30 mouse cellular contexts compared by ENCODE assay signal in the genomic region with DNA sequence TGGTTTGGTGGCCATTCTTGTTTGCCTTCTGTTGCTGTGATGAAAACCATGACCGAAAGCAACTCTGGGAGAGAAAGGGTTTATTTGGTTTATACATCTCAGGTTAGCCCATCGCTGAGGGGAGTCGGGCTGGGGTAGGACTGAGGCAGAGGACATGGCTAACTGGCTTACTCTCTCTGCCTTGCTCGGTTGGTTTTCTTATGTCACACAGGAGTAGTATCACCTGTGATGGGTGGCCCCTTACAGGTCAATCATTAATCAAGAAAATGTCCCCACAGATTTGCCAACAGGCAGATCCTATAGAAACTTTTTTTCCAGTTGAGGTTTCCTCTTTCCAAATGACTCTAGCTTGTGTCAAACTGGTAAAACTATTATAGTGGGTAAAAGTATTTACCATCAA.
"Had no signal": no experiment of that assay in that cellular context is flagged by ENCODE, and none has a peak within 500 bp of the region (broad histone marks: within the 10 kb centered on the region; RNA-seq: fewer than 3 reads in every experiment).

No protein-coding gene starts in this region.

- H3K27ac ChIP-seq: left cerebral cortex, adult 2 months; limb, embryonic 10.5 days; limb, embryonic 12.5 days; limb, embryonic 13.5 days; liver, embryonic 14.5 days; lung, embryonic 15.5 days; macrophage; midbrain, embryonic 10.5 days; midbrain, embryonic 12.5 days; midbrain, embryonic 13.5 days; midbrain, embryonic 15.5 days had no signal

- H3K4me2 ChIP-seq: limb, embryonic 12.5 days; limb, embryonic 13.5 days; limb, embryonic 15.5 days; liver, embryonic 11.5 days; liver, embryonic 15.5 days; lung, embryonic 14.5 days; lung, embryonic 15.5 days; midbrain, embryonic 11.5 days; midbrain, embryonic 12.5 days; midbrain, embryonic 13.5 days; midbrain, embryonic 15.5 days had no signal

- ATAC-seq: liver, postnatal 0 days; lung, postnatal 0 days; midbrain, embryonic 13.5 days; midbrain, embryonic 15.5 days; midbrain, embryonic 16.5 days had no signal

- H3K27me3 ChIP-seq: limb, embryonic 12.5 days; limb, embryonic 13.5 days; limb, embryonic 15.5 days; liver, embryonic 15.5 days; lung, embryonic 15.5 days; megakaryocyte, embryonic 14.5 days; midbrain, embryonic 12.5 days; midbrain, embryonic 13.5 days; midbrain, embryonic 15.5 days had no signal

- H3K9me3 ChIP-seq: limb, embryonic 10.5 days; limb, embryonic 12.5 days; limb, embryonic 13.5 days; limb, embryonic 15.5 days; liver, embryonic 15.5 days; lung, embryonic 15.5 days; midbrain, embryonic 10.5 days; midbrain, embryonic 12.5 days; midbrain, embryonic 13.5 days; midbrain, embryonic 15.5 days had no signal

- H3K4me3 ChIP-seq: left cerebral cortex, adult 2 months; limb, embryonic 10.5 days; limb, embryonic 12.5 days; limb, embryonic 13.5 days; limb, embryonic 15.5 days; liver, embryonic 15.5 days; lung, embryonic 15.5 days; megakaryocyte, embryonic 14.5 days; midbrain, embryonic 10.5 days; midbrain, embryonic 12.5 days; midbrain, embryonic 13.5 days; midbrain, embryonic 15.5 days; myocyte had no signal

- H3K9ac ChIP-seq: limb, embryonic 12.5 days; limb, embryonic 13.5 days; limb, embryonic 15.5 days; liver, embryonic 14.5 days; liver, embryonic 15.5 days; liver, postnatal 0 days; lung, embryonic 14.5 days; lung, embryonic 15.5 days; midbrain, embryonic 12.5 days; midbrain, embryonic 13.5 days; midbrain, embryonic 15.5 days had no signal

- DNase-seq: left cerebral cortex, postnatal 4 days; liver; liver, postnatal 0 days; lung, adult 18-20 months; lung, adult 2 months; lung, embryonic 14.5 days; lung, postnatal 10 days; lung, postnatal 14 days; lung, postnatal 36 days; lung, postnatal 4 days; midbrain, embryonic 14.5 days had no signal

- H3K4me1 ChIP-seq: midbrain, embryonic 10.5 days; midbrain, embryonic 12.5 days; midbrain, embryonic 13.5 days; midbrain, embryonic 15.5 days had no signal

- H3K36me3 ChIP-seq: limb, embryonic 10.5 days; limb, embryonic 12.5 days; limb, embryonic 13.5 days; limb, embryonic 15.5 days; liver, embryonic 15.5 days; lung, embryonic 15.5 days; midbrain, embryonic 10.5 days; midbrain, embryonic 12.5 days; midbrain, embryonic 13.5 days; midbrain, embryonic 15.5 days had no signal
